Mouse (Mus musculus): ENCODE data around the gene Fads1. TPM values are rescaled to one million over a fixed set of nuclear protein-coding genes. Genes with fewer than 3 reads are reported as not detected.
"Not testable (repeated sequence)": the region's sequence is repeated elsewhere in the genome, so short reads cannot be mapped to it uniquely, and the experiment has no call there.

Gene Fads1
- polyA plus RNA-seq (2015; fragmentation: Nextera tagmentation; extraction: Ambion mirVana), result 60.2 and 77.5 TPM in 2 replicates

DNA sequence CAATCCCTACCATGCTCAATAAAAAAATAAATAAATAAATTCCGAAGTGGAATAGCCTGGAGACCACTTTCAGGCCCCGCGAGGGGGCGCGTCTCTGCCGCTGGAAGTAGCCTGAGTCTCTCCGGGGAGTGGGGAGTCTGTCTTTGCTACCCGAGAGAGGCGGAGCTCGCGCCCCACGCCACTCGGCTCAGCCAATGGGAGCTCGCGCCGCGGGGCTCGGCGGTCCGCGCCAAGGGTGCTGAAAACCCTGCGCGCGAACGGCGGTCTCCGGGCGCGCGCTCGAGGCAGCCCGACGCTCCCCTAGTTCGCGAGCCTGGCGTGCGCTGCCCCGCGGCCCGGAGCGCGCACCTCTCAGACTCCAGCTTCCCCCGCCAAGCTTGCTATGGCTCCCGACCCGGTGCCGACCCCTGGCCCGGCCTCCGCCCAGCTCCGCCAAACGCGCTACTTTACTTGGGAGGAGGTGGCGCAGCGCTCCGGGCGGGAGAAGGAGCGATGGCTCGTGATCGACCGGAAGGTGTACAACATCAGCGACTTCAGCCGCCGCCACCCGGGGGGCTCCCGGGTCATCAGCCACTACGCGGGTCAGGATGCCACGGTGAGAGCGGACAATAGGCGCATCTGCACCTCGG lies at the start of gene Fads1:
Gene Fads1 (plus strand): TSS at position 219 of the 629 bp plus-strand sequence.
- WGBS (ENCODE audit: insufficient replicate concordance), result under 1% methylated on average over 70 of the region's 70 CpGs
- Histone ChIP-seq H3K9me3 (replicated peaks) (no peaks in the 10 kb centered on the region), H3K9ac (peak within 1 kb of the TSS; percentile 93), H3K36me3 (peaks cover 34% of the 10 kb centered on the region), H3K4me1 (replicated peaks) (peaks cover 43% of the 10 kb centered on the region), H3K4me3 (replicated peaks) (peak within 1 kb of the TSS; percentile 87), H3K27ac (peak within 1 kb of the TSS; percentile 91), H3K4me2 (peak within 1 kb of the TSS; percentile 92), H3K27me3 (no peaks in the 10 kb centered on the region)
- peak; percentile 92 for ATAC-seq (ENCODE audit: low read depth)
- DNase-seq, result peak; percentile 91

GRCm38 (mm10) chr19:10134692-10135091 lies 48.0 kb upstream of the Fads1 start:
- no peak overlapping the region for H3K4me2 ChIP-seq
- DNase-seq (no peak), ATAC-seq (ENCODE audit: low read depth) (no peak)
- H3K27me3 ChIP-seq, result no peaks in the 10 kb centered on the region
- no peak overlapping the region for H3K9ac ChIP-seq
- no peaks in the 10 kb centered on the region for H3K36me3 ChIP-seq
- 47% methylated on average over 2 of the region's 2 CpGs for WGBS (ENCODE audit: insufficient replicate concordance)
- no peaks in the 10 kb centered on the region for H3K9me3 ChIP-seq (replicated peaks)
- H3K27ac ChIP-seq, result no peak overlapping the region
- H3K4me3 ChIP-seq (replicated peaks), result no peak overlapping the region
- H3K4me1 ChIP-seq (replicated peaks), result no peaks in the 10 kb centered on the region

GRCm38 (mm10) chr19:10137423-10137822 lies 45.3 kb upstream of the Fads1 start:
- no peak overlapping the region for H3K4me3 ChIP-seq (replicated peaks)
- DNase-seq (no peak), ATAC-seq (ENCODE audit: low read depth) (no peak)
- H3K27ac ChIP-seq, result no peak overlapping the region
- H3K27me3 ChIP-seq, result no peaks in the 10 kb centered on the region
- H3K4me2 ChIP-seq, result no peak overlapping the region
- no peaks in the 10 kb centered on the region for H3K9me3 ChIP-seq (replicated peaks)
- no peaks in the 10 kb centered on the region for H3K4me1 ChIP-seq (replicated peaks)
- no peaks in the 10 kb centered on the region for H3K36me3 ChIP-seq
- no peak overlapping the region for H3K9ac ChIP-seq
- 79% methylated on average over 5 of the region's 5 CpGs for WGBS (ENCODE audit: insufficient replicate concordance)

GRCm38 (mm10) chr19:10139736-10140135 lies 43.0 kb upstream of the Fads1 start:
- Histone ChIP-seq H3K4me3 (replicated peaks) (no peak overlapping the region), H3K4me1 (replicated peaks) (no peaks in the 10 kb centered on the region), H3K9me3 (replicated peaks) (no peaks in the 10 kb centered on the region), H3K4me2 (no peak overlapping the region), H3K9ac (no peak overlapping the region), H3K27me3 (no peaks in the 10 kb centered on the region), H3K27ac (no peak overlapping the region), H3K36me3 (no peaks in the 10 kb centered on the region)
- ATAC-seq (ENCODE audit: low read depth) (no peak), DNase-seq (no peak)
- 76% methylated on average over 6 of the region's 6 CpGs for WGBS (ENCODE audit: insufficient replicate concordance)

DNA sequence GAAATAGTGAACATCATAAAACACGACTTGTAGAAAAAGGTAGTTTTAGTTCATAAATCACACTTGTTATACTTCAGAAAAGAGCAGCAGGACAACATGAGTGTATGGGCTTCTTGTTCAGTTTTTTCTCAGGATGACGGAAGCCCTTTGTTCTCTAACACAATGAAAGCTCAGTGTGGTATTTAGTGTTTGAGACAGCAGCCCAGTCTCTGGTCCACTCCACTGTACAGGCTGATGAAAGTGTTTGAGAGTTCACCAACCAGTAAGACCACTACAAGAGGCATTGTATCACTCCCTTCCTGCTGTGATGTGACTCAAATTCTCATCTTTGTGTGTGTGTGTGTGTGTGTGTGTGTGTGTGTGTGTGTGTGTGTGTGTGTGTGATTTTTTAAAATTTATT lies 39.0 kb upstream of the Fads1 start:
- no peak overlapping the region for H3K4me3 ChIP-seq (replicated peaks)
- no peak overlapping the region for H3K9ac ChIP-seq
- no peaks in the 10 kb centered on the region for H3K27me3 ChIP-seq
- no peaks in the 10 kb centered on the region for H3K36me3 ChIP-seq
- WGBS (ENCODE audit: insufficient replicate concordance), result 66% methylated on average over 2 of the region's 2 CpGs
- H3K4me2 ChIP-seq, result no peak overlapping the region
- no peak overlapping the region for H3K27ac ChIP-seq
- no peak for DNase-seq
- H3K9me3 ChIP-seq (replicated peaks), result no peaks in the 10 kb centered on the region
- H3K4me1 ChIP-seq (replicated peaks), result peaks cover 4% of the 10 kb centered on the region
- no peak for ATAC-seq (ENCODE audit: low read depth)

DNA sequence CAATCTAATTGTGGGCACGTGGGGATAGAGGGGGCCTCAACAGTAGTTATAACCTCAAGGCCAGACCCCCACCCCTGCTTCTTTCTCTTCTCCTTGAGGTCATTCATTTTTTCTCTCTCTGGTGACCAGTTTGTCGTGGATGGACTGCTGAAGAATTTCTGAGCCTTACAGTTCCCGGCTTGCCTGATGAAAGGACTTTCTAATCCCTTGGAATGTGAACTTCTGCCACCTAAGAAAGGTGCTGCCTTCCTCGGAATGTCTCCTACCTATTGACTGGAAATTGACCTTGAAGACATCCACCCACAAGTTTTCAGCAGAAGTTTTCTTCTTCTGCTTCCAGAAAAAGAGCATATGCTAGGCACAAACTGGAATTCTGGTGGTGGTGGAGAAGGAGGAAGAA lies 38.2 kb upstream of the Fads1 start:
- Histone ChIP-seq H3K4me2 (no peak overlapping the region), H3K4me1 (replicated peaks) (peaks cover 10% of the 10 kb centered on the region), H3K36me3 (no peaks in the 10 kb centered on the region), H3K9me3 (replicated peaks) (no peaks in the 10 kb centered on the region), H3K9ac (no peak overlapping the region), H3K27me3 (no peaks in the 10 kb centered on the region), H3K4me3 (replicated peaks) (no peak overlapping the region), H3K27ac (no peak overlapping the region)
- ATAC-seq (ENCODE audit: low read depth) (no peak), DNase-seq (no peak)
- WGBS (ENCODE audit: insufficient replicate concordance), result 43% methylated on average over 4 of the region's 4 CpGs

- WGBS (ENCODE audit: insufficient replicate concordance), result 74% methylated on average over 6 of the region's 6 CpGs
- H3K27ac ChIP-seq, result no peak overlapping the region
Measured at GRCm38 (mm10) chr19:10148555-10148954, 34.1 kb upstream of the Fads1 start.

DNA sequence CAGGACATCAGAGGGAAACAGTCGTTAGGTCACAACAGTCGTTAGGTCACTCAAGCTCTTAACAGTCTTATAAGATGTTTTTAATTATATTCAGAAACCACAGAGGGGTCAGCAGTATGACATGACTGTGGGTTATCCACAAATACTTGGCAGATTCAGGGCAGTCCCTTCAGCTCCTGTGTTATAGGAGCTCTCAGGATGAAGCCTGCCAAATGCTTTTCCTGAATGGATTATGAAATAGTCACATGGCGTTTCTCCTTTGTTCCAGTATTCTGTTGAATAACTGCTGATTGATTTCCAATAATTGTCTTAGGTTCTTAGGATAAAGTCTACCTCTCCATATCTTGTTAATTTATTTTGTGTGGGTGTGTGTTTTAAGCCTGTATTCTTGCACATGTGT lies 33.5 kb upstream of the Fads1 start:
- no peaks in the 10 kb centered on the region for H3K27me3 ChIP-seq
- no peak overlapping the region for H3K9ac ChIP-seq
- no peaks in the 10 kb centered on the region for H3K9me3 ChIP-seq (replicated peaks)
- DNase-seq (no peak), ATAC-seq (ENCODE audit: low read depth) (no peak)
- H3K4me2 ChIP-seq, result no peak overlapping the region
- H3K36me3 ChIP-seq, result no peaks in the 10 kb centered on the region
- no peak overlapping the region for H3K27ac ChIP-seq
- WGBS (ENCODE audit: insufficient replicate concordance), result 48% methylated on average over 3 of the region's 3 CpGs
- H3K4me3 ChIP-seq (replicated peaks), result no peak overlapping the region
- peaks cover 10% of the 10 kb centered on the region for H3K4me1 ChIP-seq (replicated peaks)

More at GRCm38 (mm10) chr19:10148555-10148954, 34.1 kb upstream of the Fads1 start:
- no peak overlapping the region for H3K9ac ChIP-seq
- H3K4me3 ChIP-seq (replicated peaks), result no peak overlapping the region
- ATAC-seq (ENCODE audit: low read depth) (no peak), DNase-seq (no peak)
- H3K4me1 ChIP-seq (replicated peaks), result peaks cover 10% of the 10 kb centered on the region
- H3K9me3 ChIP-seq (replicated peaks), result no peaks in the 10 kb centered on the region
- H3K4me2 ChIP-seq, result no peak overlapping the region
- H3K36me3 ChIP-seq, result no peaks in the 10 kb centered on the region
- no peaks in the 10 kb centered on the region for H3K27me3 ChIP-seq

- no peak overlapping the region for H3K4me2 ChIP-seq
- WGBS (ENCODE audit: insufficient replicate concordance), result 81% methylated on average over 2 of the region's 2 CpGs
- DNase-seq, result no peak
Measured at GRCm38 (mm10) chr19:10157725-10158124, 25.0 kb upstream of the Fads1 start.

DNA sequence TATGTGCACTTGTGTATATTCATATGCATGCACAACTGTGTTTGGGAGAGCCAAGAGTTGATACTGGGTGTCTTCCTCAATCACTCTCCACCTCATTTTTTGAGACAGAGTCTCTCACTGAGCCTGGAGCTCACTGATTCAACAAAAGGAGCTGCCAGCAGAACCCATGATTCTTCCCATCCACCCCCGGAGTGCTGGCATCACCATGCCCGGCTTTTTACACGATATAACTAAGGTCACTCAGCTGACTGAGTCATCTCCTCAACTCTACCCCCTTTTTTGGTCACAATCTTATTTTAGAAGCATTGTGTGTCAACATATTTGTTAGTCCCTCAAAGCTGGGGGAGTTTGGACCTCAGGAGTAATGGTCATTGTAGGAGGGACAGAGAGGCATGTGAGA lies 18.8 kb upstream of the Fads1 start:
- Histone ChIP-seq H3K4me3 (replicated peaks) (no peak overlapping the region), H3K27ac (no peak overlapping the region), H3K4me2 (no peak overlapping the region), H3K27me3 (no peaks in the 10 kb centered on the region), H3K9me3 (replicated peaks) (no peaks in the 10 kb centered on the region), H3K9ac (no peak overlapping the region), H3K36me3 (no peaks in the 10 kb centered on the region), H3K4me1 (replicated peaks) (no peaks in the 10 kb centered on the region)
- DNase-seq, result no peak
- no peak for ATAC-seq (ENCODE audit: low read depth)
- 74% methylated on average over 3 of the region's 3 CpGs for WGBS (ENCODE audit: insufficient replicate concordance)

More at GRCm38 (mm10) chr19:10157725-10158124, 25.0 kb upstream of the Fads1 start:
- Histone ChIP-seq H3K4me1 (replicated peaks) (no peaks in the 10 kb centered on the region), H3K27ac (no peak overlapping the region), H3K4me3 (replicated peaks) (no peak overlapping the region), H3K36me3 (no peaks in the 10 kb centered on the region), H3K9ac (no peak overlapping the region), H3K27me3 (no peaks in the 10 kb centered on the region), H3K9me3 (replicated peaks) (no peaks in the 10 kb centered on the region)
- ATAC-seq (ENCODE audit: low read depth), result no peak

GRCm38 (mm10) chr19:10165928-10166327 lies 16.8 kb upstream of the Fads1 start:
- WGBS (ENCODE audit: insufficient replicate concordance), result 64% methylated on average over 4 of the region's 4 CpGs
- not testable (repeated sequence) for H3K4me3 ChIP-seq (replicated peaks); H3K4me2 ChIP-seq; H3K27ac ChIP-seq; DNase-seq; H3K9ac ChIP-seq; H3K27me3 ChIP-seq; H3K9me3 ChIP-seq (replicated peaks); ATAC-seq (ENCODE audit: low read depth); H3K36me3 ChIP-seq
- H3K4me1 ChIP-seq (replicated peaks), result peaks cover 17% of the 10 kb centered on the region

DNA sequence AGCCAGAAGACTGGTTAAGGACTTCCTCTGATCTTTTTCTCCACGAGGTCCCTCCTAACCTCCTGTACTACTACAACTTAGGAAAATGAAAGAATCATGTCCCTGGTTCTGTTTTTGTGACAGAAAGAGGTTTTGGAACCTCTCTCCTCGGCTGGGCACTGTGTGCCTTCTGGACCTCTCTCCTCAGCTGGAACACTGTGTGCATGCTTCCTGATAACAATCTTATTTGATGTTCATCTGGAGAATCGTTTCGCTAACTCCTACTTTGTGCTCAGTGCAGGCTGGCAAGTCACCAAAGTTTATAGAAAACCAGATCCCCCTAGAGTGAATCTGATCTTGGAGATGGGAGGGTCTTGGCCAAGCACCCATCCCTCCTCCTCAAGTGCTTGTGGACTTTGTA lies 15.6 kb upstream of the Fads1 start:
- 59% methylated on average over 4 of the region's 4 CpGs for WGBS (ENCODE audit: insufficient replicate concordance)

More for the DNA sequence above, 15.6 kb upstream of the Fads1 start:
- no peak for ATAC-seq (ENCODE audit: low read depth)
- DNase-seq, result no peak
- Histone ChIP-seq H3K4me2 (no peak overlapping the region), H3K4me1 (replicated peaks) (peaks cover 29% of the 10 kb centered on the region), H3K9me3 (replicated peaks) (no peaks in the 10 kb centered on the region), H3K4me3 (replicated peaks) (no peak overlapping the region), H3K9ac (no peak overlapping the region), H3K27me3 (no peaks in the 10 kb centered on the region), H3K27ac (no peak overlapping the region), H3K36me3 (no peaks in the 10 kb centered on the region)
